ENCODE assay signal across 29 mouse cellular contexts in genomic region chr2:27108144-27108543, GRCm38 (mm10). TPM values are rescaled to one million over a fixed set of nuclear protein-coding genes. Genes with fewer than 3 reads are reported as not detected.
DNase-seq lines count a peak whose midpoint lies in the region; ATAC-seq and TF ChIP-seq lines count a peak whose summit lies in the region.
"Had no signal": no experiment of that assay in that cellular context is flagged by ENCODE, and none has a peak within 500 bp of the region (broad histone marks: within the 10 kb centered on the region; RNA-seq: fewer than 3 reads in every experiment).

No protein-coding gene starts in this region.

- ATAC-seq in hindbrain, postnatal 0 days: no peak
- ATAC-seq in hindbrain, embryonic 14.5 days (ENCODE audit: low FRiP score): no peak
- no peak for ATAC-seq in midbrain, embryonic 16.5 days
- ATAC-seq: CD4-positive, CD25-positive, alpha-beta regulatory T cell, adult 4 months; forebrain, embryonic 13.5 days; forebrain, embryonic 16.5 days had no signal

- H3K27me3 ChIP-seq in hindbrain, postnatal 0 days (ENCODE audit: insufficient read depth, low read length): no peaks in the 10 kb centered on the region
- no peaks in the 10 kb centered on the region for H3K27me3 ChIP-seq in hindbrain, embryonic 14.5 days (ENCODE audit: control insufficient read depth, insufficient read depth, low read length)
- peaks cover 7% of the 10 kb centered on the region for H3K27me3 ChIP-seq in midbrain, embryonic 10.5 days (ENCODE audit: low read depth, poor library complexity, severe bottlenecking)
- no peaks in the 10 kb centered on the region for H3K27me3 ChIP-seq in midbrain, embryonic 16.5 days (ENCODE audit: control insufficient read depth, insufficient read depth, low read depth, low read length)
- peaks cover 25% of the 10 kb centered on the region for H3K27me3 ChIP-seq in myocyte (ENCODE audit: control insufficient read depth, insufficient read depth, insufficient read length)
- H3K27me3 ChIP-seq: forebrain, embryonic 13.5 days had no signal

- TF ChIP-seq CTCF in hindbrain, postnatal 0 days (IDR thresholded peaks at IDR 0.05; ENCODE audit: low read depth): no peak
- TF ChIP-seq CTCF in brain, embryonic 14.5 days (IDR thresholded peaks at IDR 0.05; ENCODE audit: borderline replicate concordance, extremely low read depth, insufficient read depth, insufficient read length): no peak

- no peak overlapping the region for H3K9ac ChIP-seq in hindbrain, postnatal 0 days (replicated peaks; ENCODE audit: low read length)
- H3K9ac ChIP-seq in hindbrain, embryonic 14.5 days: no peak overlapping the region
- no peak overlapping the region for H3K9ac ChIP-seq in midbrain, embryonic 16.5 days (ENCODE audit: low read depth, low read length)
- H3K9ac ChIP-seq: embryonic facial prominence, embryonic 12.5 days; embryonic facial prominence, embryonic 15.5 days; forebrain, embryonic 13.5 days; heart, embryonic 13.5 days; hindbrain, embryonic 12.5 days had no signal

- peak; percentile 32 for DNase-seq in hindbrain, postnatal 0 days (ENCODE audit: low spot score)
- no peak for DNase-seq in hindbrain, embryonic 14.5 days (ENCODE audit: low spot score)
- DNase-seq in midbrain, embryonic 10.5 days (ENCODE audit: low spot score): no peak
- DNase-seq in brain, embryonic 14.5 days (ENCODE audit: low read depth): peak; percentile 25
- DNase-seq: adrenal gland, adult 2 months; adrenal gland, postnatal 14 days; cerebellum, adult 18-20 months; cerebellum, adult 9-10 months; gastrocnemius, postnatal 10 days; gastrocnemius, postnatal 36 days; heart, adult 2 months; heart, postnatal 14 days; heart, postnatal 4 days had no signal

- no peak overlapping the region for H3K4me2 ChIP-seq in hindbrain, postnatal 0 days (ENCODE audit: low read depth, low read length)
- no peak overlapping the region for H3K4me2 ChIP-seq in hindbrain, embryonic 14.5 days (replicated peaks)
- no peak overlapping the region for H3K4me2 ChIP-seq in midbrain, embryonic 16.5 days (ENCODE audit: low read length)
- peak overlapping the region; percentile 31 for H3K4me2 ChIP-seq in myocyte (ENCODE audit: low read depth)
- H3K4me2 ChIP-seq: embryonic facial prominence, embryonic 12.5 days; embryonic facial prominence, embryonic 15.5 days; forebrain, embryonic 13.5 days; heart, embryonic 13.5 days; hindbrain, embryonic 12.5 days had no signal

- no peaks in the 10 kb centered on the region for H3K79me2 ChIP-seq in myocyte (ENCODE audit: control insufficient read depth, insufficient read depth)

- H3K27ac ChIP-seq in hindbrain, postnatal 0 days: no peak overlapping the region
- H3K27ac ChIP-seq in hindbrain, embryonic 14.5 days: no peak overlapping the region
- peak overlapping the region; percentile 59 for H3K27ac ChIP-seq in midbrain, embryonic 10.5 days (replicated peaks)
- no peak overlapping the region for H3K27ac ChIP-seq in midbrain, embryonic 16.5 days (ENCODE audit: low read length)
- H3K27ac ChIP-seq: embryonic facial prominence, embryonic 12.5 days; embryonic facial prominence, embryonic 15.5 days; forebrain, embryonic 13.5 days; heart, adult 2 months; heart, embryonic 10.5 days; heart, embryonic 13.5 days; hindbrain, embryonic 12.5 days had no signal

- TF ChIP-seq POLR2A in brain, embryonic 14.5 days (IDR thresholded peaks at IDR 0.05; ENCODE audit: borderline replicate concordance, extremely low read depth, insufficient read depth, insufficient read length, poor library complexity, severe bottlenecking): no peak
- TF ChIP-seq POLR2A in myocyte (IDR thresholded peaks at IDR 0.05; ENCODE audit: insufficient read length, low read depth): no peak

- no peaks in the 10 kb centered on the region for H3K36me3 ChIP-seq in hindbrain, postnatal 0 days (ENCODE audit: insufficient read depth, low read length)
- H3K36me3 ChIP-seq in hindbrain, embryonic 14.5 days (replicated peaks; ENCODE audit: control insufficient read depth, insufficient read depth): no peaks in the 10 kb centered on the region
- H3K36me3 ChIP-seq in midbrain, embryonic 10.5 days: no peaks in the 10 kb centered on the region
- H3K36me3 ChIP-seq in midbrain, embryonic 16.5 days (ENCODE audit: control insufficient read depth, insufficient read depth, low read length): no peaks in the 10 kb centered on the region
- no peaks in the 10 kb centered on the region for H3K36me3 ChIP-seq in myocyte (ENCODE audit: control insufficient read depth, insufficient read depth)
- H3K36me3 ChIP-seq: embryonic facial prominence, embryonic 12.5 days; embryonic facial prominence, embryonic 15.5 days; hindbrain, embryonic 12.5 days had no signal

- WGBS in hindbrain, postnatal 0 days: 48% methylated on average over 2 of the region's 2 CpGs
- WGBS in hindbrain, embryonic 14.5 days: 65% methylated on average over 2 of the region's 2 CpGs
- WGBS in midbrain, embryonic 10.5 days: 75% methylated on average over 2 of the region's 2 CpGs
- 45% methylated on average over 2 of the region's 2 CpGs for WGBS in midbrain, embryonic 16.5 days

- H3K4me3 ChIP-seq in hindbrain, postnatal 0 days (ENCODE audit: low read length): no peak overlapping the region
- H3K4me3 ChIP-seq in hindbrain, embryonic 14.5 days (replicated peaks; ENCODE audit: low read length): no peak overlapping the region
- H3K4me3 ChIP-seq in midbrain, embryonic 10.5 days: no peak overlapping the region
- H3K4me3 ChIP-seq in midbrain, embryonic 16.5 days (ENCODE audit: low read depth, low read length): no peak overlapping the region
- no peak overlapping the region for H3K4me3 ChIP-seq in myocyte
- H3K4me3 ChIP-seq: embryonic facial prominence, embryonic 12.5 days; embryonic facial prominence, embryonic 15.5 days; forebrain, embryonic 13.5 days; heart, adult 2 months; heart, embryonic 10.5 days; heart, embryonic 13.5 days; hindbrain, embryonic 12.5 days had no signal

- H3K4me1 ChIP-seq in hindbrain, postnatal 0 days (ENCODE audit: insufficient read depth, low read length): peaks cover 4% of the 10 kb centered on the region; the same call in 1 of the 2 replicates
- H3K4me1 ChIP-seq in hindbrain, embryonic 14.5 days (replicated peaks; ENCODE audit: control insufficient read depth, insufficient read depth, low read length): peaks cover 7% of the 10 kb centered on the region
- peaks cover 60% of the 10 kb centered on the region for H3K4me1 ChIP-seq in midbrain, embryonic 10.5 days
- peaks cover 12% of the 10 kb centered on the region for H3K4me1 ChIP-seq in midbrain, embryonic 16.5 days (ENCODE audit: control insufficient read depth, insufficient read depth, low read length)

- no peaks in the 10 kb centered on the region for H3K9me3 ChIP-seq in hindbrain, postnatal 0 days (ENCODE audit: low read length)
- H3K9me3 ChIP-seq in hindbrain, embryonic 14.5 days (ENCODE audit: control insufficient read depth, low read length): no peaks in the 10 kb centered on the region
- H3K9me3 ChIP-seq in midbrain, embryonic 10.5 days (replicated peaks): no peaks in the 10 kb centered on the region
- H3K9me3 ChIP-seq in midbrain, embryonic 16.5 days (replicated peaks; ENCODE audit: control insufficient read depth, low read length, poor library complexity, severe bottlenecking): no peaks in the 10 kb centered on the region
- H3K9me3 ChIP-seq: embryonic facial prominence, embryonic 12.5 days; embryonic facial prominence, embryonic 15.5 days; forebrain, embryonic 13.5 days; heart, embryonic 10.5 days; heart, embryonic 13.5 days; hindbrain, embryonic 12.5 days had no signal

- no peak overlapping the region for H3ac ChIP-seq in myocyte (ENCODE audit: control insufficient read depth, insufficient read length)

TF ChIP-seq in myocyte, 11 proteins besides CTCF, POLR2A, EP300 and RAD21 (continues in another document):
- no peak for TF ChIP-seq SRF (IDR thresholded peaks at IDR 0.05; ENCODE audit: control insufficient read depth, insufficient read length, low read depth)

RNA-seq across cellular contexts. Expression of gene Adamtsl2, which starts 29.0 kb away (rescaled TPM):
- 8.7 and 9.9 TPM in 2 replicates for total RNA-seq in hindbrain, postnatal 0 days (2014; rRNA removed)
- 4.4 and 5.3 TPM in 2 replicates for polyA plus RNA-seq in hindbrain, postnatal 0 days (2015; fragmentation: Nextera tagmentation; extraction: Ambion mirVana)
- polyA plus RNA-seq in hindbrain, embryonic 14.5 days (2014; fragmentation: Nextera tagmentation; extraction: Ambion mirVana): 9.1 and 10.0 TPM in 2 replicates
- 4.8 and 6.3 TPM in 2 replicates for polyA plus RNA-seq in midbrain, embryonic 10.5 days (2016; fragmentation: Nextera tagmentation; extraction: Ambion mirVana)
- 10.6 and 10.8 TPM in 2 replicates for polyA plus RNA-seq in midbrain, embryonic 16.5 days (2015; fragmentation: Nextera tagmentation; extraction: Ambion mirVana)
- polyA plus RNA-seq in brain, embryonic 14.5 days (2012; rRNA removed): 12.1 and 14.3 TPM in 2 replicates
- 17.6 TPM for polyA plus RNA-seq in myocyte (2012; fragmentation: generic; extraction: Trizol)
- total RNA-seq: common myeloid progenitor, adult 5-6 weeks; granulocyte monocyte progenitor cell, adult 5-6 weeks; MEL had no signal

RNA-seq across cellular contexts. Expression of gene Fam163b, which starts 34.1 kb away (rescaled TPM):
- 7.1 and 8.5 TPM in 2 replicates for total RNA-seq in hindbrain, postnatal 0 days (2014; rRNA removed)
- polyA plus RNA-seq in hindbrain, postnatal 0 days (2015; fragmentation: Nextera tagmentation; extraction: Ambion mirVana): 9.6 and 10.3 TPM in 2 replicates
- 7.9 and 9.4 TPM in 2 replicates for polyA plus RNA-seq in hindbrain, embryonic 14.5 days (2014; fragmentation: Nextera tagmentation; extraction: Ambion mirVana)
- polyA plus RNA-seq in midbrain, embryonic 10.5 days (2016; fragmentation: Nextera tagmentation; extraction: Ambion mirVana): 0.06 and 0.22 TPM in 2 replicates
- 5.0 and 8.1 TPM in 2 replicates for polyA plus RNA-seq in midbrain, embryonic 16.5 days (2015; fragmentation: Nextera tagmentation; extraction: Ambion mirVana)
- polyA plus RNA-seq in brain, embryonic 14.5 days (2012; rRNA removed): 5.6 and 7.2 TPM in 2 replicates
- polyA plus RNA-seq in myocyte (2012; fragmentation: generic; extraction: Trizol): 0.04 TPM
- total RNA-seq: common myeloid progenitor, adult 5-6 weeks; gastrocnemius, adult 18-20 months; gastrocnemius, postnatal 36 days; granulocyte monocyte progenitor cell, adult 5-6 weeks; MEL had no signal
- polyA plus RNA-seq: C2C12; CD4-positive, CD25-positive, alpha-beta regulatory T cell, adult 4 months had no signal

RNA-seq across cellular contexts. Expression of gene Mymk, which starts 36.2 kb away (rescaled TPM):
- not detected in 2 replicates for total RNA-seq in hindbrain, postnatal 0 days (2014; rRNA removed)
- polyA plus RNA-seq in hindbrain, postnatal 0 days (2015; fragmentation: Nextera tagmentation; extraction: Ambion mirVana): 0.19 and 0.30 TPM in 2 replicates
- 0.32 TPM in 1 of 2 replicates, not detected in the other for polyA plus RNA-seq in hindbrain, embryonic 14.5 days (2014; fragmentation: Nextera tagmentation; extraction: Ambion mirVana)
- not detected in 2 replicates for polyA plus RNA-seq in midbrain, embryonic 10.5 days (2016; fragmentation: Nextera tagmentation; extraction: Ambion mirVana)
- polyA plus RNA-seq in midbrain, embryonic 16.5 days (2015; fragmentation: Nextera tagmentation; extraction: Ambion mirVana): 0.24 TPM in 1 of 2 replicates, not detected in the other
- polyA plus RNA-seq in brain, embryonic 14.5 days (2012; rRNA removed): 0.26 and 0.73 TPM in 2 replicates
- polyA plus RNA-seq in myocyte (2012; fragmentation: generic; extraction: Trizol): 1,410 TPM
- total RNA-seq: adrenal gland, adult 2 months; adrenal gland, postnatal 14 days; common myeloid progenitor, adult 5-6 weeks; granulocyte monocyte progenitor cell, adult 5-6 weeks; heart, adult 2 months; heart, postnatal 14 days; heart, postnatal 4 days; MEL had no signal
- polyA plus RNA-seq: CD4-positive, CD25-positive, alpha-beta regulatory T cell, adult 4 months; forebrain, embryonic 13.5 days; forebrain, embryonic 16.5 days; intestine, embryonic 14.5 days had no signal

RNA-seq across cellular contexts. Expression of gene Dbh, which starts 56.9 kb away (rescaled TPM):
- total RNA-seq in hindbrain, postnatal 0 days (2014; rRNA removed): 14.0 and 16.5 TPM in 2 replicates
- 9.3 and 11.2 TPM in 2 replicates for polyA plus RNA-seq in hindbrain, postnatal 0 days (2015; fragmentation: Nextera tagmentation; extraction: Ambion mirVana)
- 2.3 and 3.7 TPM in 2 replicates for polyA plus RNA-seq in hindbrain, embryonic 14.5 days (2014; fragmentation: Nextera tagmentation; extraction: Ambion mirVana)
- 1.1 TPM in 2 replicates for polyA plus RNA-seq in midbrain, embryonic 10.5 days (2016; fragmentation: Nextera tagmentation; extraction: Ambion mirVana)
- 0.36 and 0.88 TPM in 2 replicates for polyA plus RNA-seq in midbrain, embryonic 16.5 days (2015; fragmentation: Nextera tagmentation; extraction: Ambion mirVana)
- 0.88 and 2.7 TPM in 2 replicates for polyA plus RNA-seq in brain, embryonic 14.5 days (2012; rRNA removed)
- 8.2 TPM for polyA plus RNA-seq in myocyte (2012; fragmentation: generic; extraction: Trizol)
- total RNA-seq: common myeloid progenitor, adult 5-6 weeks; gastrocnemius, adult 18-20 months; gastrocnemius, postnatal 36 days; granulocyte monocyte progenitor cell, adult 5-6 weeks; MEL had no signal
- polyA plus RNA-seq: CD4-positive, CD25-positive, alpha-beta regulatory T cell, adult 4 months; forebrain, embryonic 13.5 days; forebrain, embryonic 16.5 days had no signal

Comparison
In these comparisons a context has a peak if more than half of its experiments do, and no peak if none do; other contexts are left out.
1. DNase-seq: peak in hindbrain, postnatal 0 days (single experiment) and brain, embryonic 14.5 days (single experiment); none in hindbrain, embryonic 14.5 days (single experiment) and midbrain, embryonic 10.5 days (single experiment).
2. RNA of gene Mymk, which starts 36.2 kb away (polyA plus RNA-seq): 1,410 TPM in myocyte (single experiment); 0.32 TPM in hindbrain, embryonic 14.5 days, 0.19 to 0.30 TPM in hindbrain, postnatal 0 days, 0.26 to 0.73 TPM in brain, embryonic 14.5 days, not detected in midbrain, embryonic 10.5 days and 0.24 TPM in midbrain, embryonic 16.5 days; every median in the first group is over 100 times any median in the second.